Mouse (Mus musculus): ENCODE data around the gene Ice1.

Gene Ice1

GRCm38 (mm10) chr13:70637662-70638291, 343 bp upstream of the Ice1 start:
- DNase-seq = peak; percentile 94 to 95

GRCm38 (mm10) chr13:70636706-70637105, 728 bp downstream of the Ice1 start:
- no peak for DNase-seq

- DNase-seq = no peak
Measured at GRCm38 (mm10) chr13:70635591-70635990, 1.8 kb downstream of the Ice1 start.

GRCm38 (mm10) chr13:70626416-70626815, 11.0 kb downstream of the Ice1 start:
- no peak for DNase-seq

- no peak for DNase-seq
Measured at GRCm38 (mm10) chr13:70625665-70626064, 11.8 kb downstream of the Ice1 start.

GRCm38 (mm10) chr13:70624445-70624844, 13.0 kb downstream of the Ice1 start:
- no peak for DNase-seq

- no peak for DNase-seq
Measured at GRCm38 (mm10) chr13:70622461-70623057, 14.9 kb downstream of the Ice1 start.

- no peak for DNase-seq
Measured at GRCm38 (mm10) chr13:70621509-70621908, 15.9 kb downstream of the Ice1 start.

- DNase-seq = no peak
Measured at GRCm38 (mm10) chr13:70612837-70613236, 24.6 kb downstream of the Ice1 start.

GRCm38 (mm10) chr13:70610431-70611420, 26.7 kb downstream of the Ice1 start:
- DNase-seq = peak; percentile 82 to 87

- no peak for DNase-seq
Measured at GRCm38 (mm10) chr13:70609632-70610031, 27.8 kb downstream of the Ice1 start.

- no peak for DNase-seq
Measured at GRCm38 (mm10) chr13:70605366-70605765, 32.1 kb downstream of the Ice1 start.

- DNase-seq = peak in 1 of 2 experiments; percentile 55
Measured at GRCm38 (mm10) chr13:70604723-70605122, 32.7 kb downstream of the Ice1 start.

GRCm38 (mm10) chr13:70601566-70601965, 35.9 kb downstream of the Ice1 start:
- DNase-seq = peak; percentile 82 to 85

GRCm38 (mm10) chr13:70599964-70600619, 37.3 kb downstream of the Ice1 start:
- DNase-seq = no peak

GRCm38 (mm10) chr13:70598941-70599340, 38.5 kb downstream of the Ice1 start:
- DNase-seq = no peak

GRCm38 (mm10) chr13:70596901-70597300, 40.5 kb downstream of the Ice1 start:
- DNase-seq = no peak

GRCm38 (mm10) chr13:70590248-70590762, 47.1 kb downstream of the Ice1 start:
- peak; percentile 88 to 89 for DNase-seq

GRCm38 (mm10) chr13:70586969-70587368, 50.5 kb downstream of the Ice1 start:
- peak; percentile 84 to 92 for DNase-seq

- peak; percentile 61 to 76 for DNase-seq
Measured at GRCm38 (mm10) chr13:70582517-70582916, 54.9 kb downstream of the Ice1 start.

GRCm38 (mm10) chr13:70581509-70581908, 55.9 kb downstream of the Ice1 start:
- DNase-seq = no peak

GRCm38 (mm10) chr13:70574216-70574615, 63.2 kb downstream of the Ice1 start:
- no peak for DNase-seq

- no peak for DNase-seq
Measured at GRCm38 (mm10) chr13:70567889-70568288, 69.5 kb downstream of the Ice1 start.

Measured in cerebellum, postnatal 14 days (tissue).